Mouse (Mus musculus) thymus, adult 2 months (tissue): ENCODE measurements at regions not wholly inside any gene's neighbourhood (a gene's known extent, or its start where the extent isn't known, plus 50 kb on each side); places are given as distances from the start of the nearest gene placed in this dataset.

Experiments used
- CTCF ChIP-seq: fragments of 200-500 bp; IDR thresholded peaks from 2 replicates; pipeline ENCODE4 v1.5.1; 2012; ENCODE audit warnings: mild to moderate bottlenecking, control low read depth, low read length, moderate library complexity, borderline replicate concordance; ENCODE audit not compliant: control insufficient read depth, poor library complexity, insufficient read depth; ENCODE audit errors: extremely low read depth
- POLR2A ChIP-seq: fragments of 200-500 bp; IDR thresholded peaks from 2 replicates; pipeline ENCODE4 v1.6.1; 2012; ENCODE audit warnings: mild to moderate bottlenecking, low read length, control low read depth, moderate library complexity; ENCODE audit not compliant: control insufficient read depth, poor library complexity, insufficient read depth; ENCODE audit errors: extremely low read depth

DNA sequence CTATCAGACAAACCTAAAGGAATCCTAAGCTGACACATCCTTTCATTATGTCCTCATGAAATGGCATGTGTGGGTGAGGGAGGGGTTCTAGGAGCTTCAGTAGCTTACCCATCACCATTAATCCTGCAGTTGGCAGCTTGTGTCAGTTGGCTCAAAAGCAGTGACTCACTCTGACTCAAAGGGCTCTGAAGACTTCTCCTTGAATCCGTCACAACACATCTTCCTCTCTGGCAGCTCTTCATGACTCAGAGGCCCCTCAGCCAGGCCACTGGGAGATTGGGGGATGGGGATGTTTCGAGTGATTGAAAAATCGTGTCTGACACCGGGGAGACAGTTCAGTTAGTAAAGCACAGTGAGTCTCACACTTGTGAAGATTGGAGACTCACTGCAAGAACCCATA, 90.2 kb upstream of the Irf2bp2 start:
- TF ChIP-seq CTCF (no peak), POLR2A (no peak)
